Mouse (Mus musculus) monocyte, adult 2 months (primary cell): ENCODE data around the gene Tab1.

Experiments used
- DNase-seq, 2 experiments: peaks; one replicate each; pipeline ENCODE4 v3.0.0; 2022; ENCODE audit warnings: low spot score in 2 of 2, low read depth in 1 of 2

The Tab1 gene

DNA sequence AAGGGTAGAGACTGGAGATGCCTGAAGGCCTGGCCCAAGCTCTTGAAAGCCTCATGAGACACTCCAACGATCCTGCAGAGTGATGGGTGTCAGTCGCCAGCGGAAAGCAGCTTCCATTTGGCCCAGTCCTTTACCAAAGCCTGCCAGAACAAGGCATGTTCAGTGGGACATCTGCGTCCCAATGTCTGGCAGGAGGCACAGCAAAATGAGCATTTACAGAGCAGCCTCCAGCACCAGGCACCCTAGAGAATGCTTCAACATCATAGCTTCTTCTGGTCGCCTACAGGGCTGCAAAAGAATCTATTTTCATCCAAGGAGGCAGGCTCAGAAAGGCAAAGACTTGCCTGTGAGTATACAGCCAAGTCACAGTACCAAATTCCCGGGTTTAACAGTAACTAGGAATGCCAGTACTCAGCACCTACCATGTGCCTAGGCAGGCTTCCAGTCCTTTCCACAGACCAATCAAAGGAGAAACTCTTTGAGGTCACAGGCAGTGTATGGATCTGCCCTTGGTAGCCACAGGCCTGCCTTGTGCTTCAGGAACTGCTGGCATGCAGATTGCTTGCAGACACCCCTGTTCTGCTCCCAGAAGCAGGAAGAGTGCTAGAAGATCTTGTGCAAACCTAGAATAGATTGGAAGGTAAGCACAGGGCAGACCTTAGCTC is 69.3 kb downstream of the Tab1 start:
- no peak for DNase-seq

- no peak for DNase-seq
Measured at GRCm38 (mm10) chr15:80203406-80203805, 70.5 kb downstream of the Tab1 start.

- no peak for DNase-seq
Measured at GRCm38 (mm10) chr15:80206057-80206565, 73.2 kb downstream of the Tab1 start.

DNA sequence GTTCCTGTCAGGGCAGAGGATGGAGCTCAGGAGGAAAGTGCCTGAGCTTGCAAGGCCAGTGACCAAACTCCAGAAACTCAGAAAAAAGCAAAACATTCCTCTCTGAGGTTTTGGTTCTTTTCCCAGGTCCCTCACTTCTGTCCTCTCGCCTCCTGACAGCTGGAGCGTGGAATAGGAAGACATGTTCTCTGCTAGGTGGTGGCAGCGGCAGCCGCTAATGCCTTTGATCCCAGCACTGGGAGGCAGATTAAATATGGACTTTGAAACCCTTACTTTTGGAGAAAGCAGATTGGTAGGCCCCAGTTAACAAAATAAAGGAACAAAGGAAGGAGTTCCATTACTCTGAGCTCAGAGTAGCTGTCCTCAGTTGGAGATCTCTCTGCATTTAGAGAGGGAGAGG is 75.5 kb downstream of the Tab1 start:
- DNase-seq, result no peak
